Mouse (Mus musculus): ENCODE results near the gene Hsd3b6.

DNA sequence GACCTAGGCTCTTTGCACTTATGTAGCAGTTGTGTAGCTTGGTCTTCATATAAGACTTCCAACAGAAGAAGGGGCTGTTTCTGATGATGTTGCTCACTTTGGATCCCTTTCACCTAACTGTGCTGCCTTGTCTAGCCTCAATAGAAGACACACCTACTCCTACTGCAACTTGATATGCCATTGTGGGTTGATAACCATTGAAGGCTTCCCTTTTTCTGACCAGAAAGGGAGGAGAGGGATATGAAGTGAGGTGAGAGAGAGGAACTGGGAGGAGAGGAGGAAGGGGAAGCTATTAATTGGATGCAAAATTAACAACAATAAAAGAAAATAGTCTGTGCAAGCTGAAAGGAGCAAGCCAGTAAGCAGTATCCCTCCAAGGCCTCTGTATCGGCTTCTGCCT lies 48.6 kb upstream of the Hsd3b6 start:
- TF ChIP-seq CTCF (conservative IDR thresholded peaks at IDR 0.05; ENCODE audit: low read length) = no peak
- TF ChIP-seq POU5F1 (IDR thresholded peaks at IDR 0.05; ENCODE audit: borderline replicate concordance, low read length) = no peak
- TF ChIP-seq NANOG (IDR thresholded peaks at IDR 0.05; ENCODE audit: borderline replicate concordance, low read length) = no peak
